ENCODE assay signal across 8 mouse cellular contexts in genomic region chr11:106677910-106678591, GRCm38 (mm10).
A peak's percentile ranks its signal among the peaks of the same experiment; 100 is the strongest.
DNase-seq lines count a peak whose midpoint lies in the region; TF ChIP-seq lines count a peak whose summit lies in the region.

No protein-coding gene starts in this region.

- intact Hi-C loops in heart, postnatal 14 days (cut with DNase I), result loop anchor here (2.0 kb wide), 1 partner anchor 61 kb away; no protein-coding TSS in a partner anchor

- no peaks in the 10 kb centered on the region for H3K27me3 ChIP-seq in MEL (ENCODE audit: control insufficient read depth in 1 of 2, insufficient read depth in 2 of 2, low read length in 2 of 2)

- no peak for DNase-seq in MEL (ENCODE audit: low read depth, low spot score)
- peak; percentile 93 for DNase-seq in adrenal gland, postnatal 14 days
- peak; percentile 71 to 74 for DNase-seq in frontal cortex, postnatal 10 days (ENCODE audit: low spot score in 2 of 2)
- peak; percentile 90 to 96 for DNase-seq in heart, postnatal 14 days
- peak; percentile 33 to 75 for DNase-seq in left cerebral cortex, adult 9 months (ENCODE audit: low spot score in 2 of 2)
- DNase-seq in right cerebral cortex, postnatal 14 days, result peak; percentile 76
- DNase-seq in embryo, embryonic 10.5 days (ENCODE audit: low spot score), result no peak
- DNase-seq in c-Kit-positive CD71-positive TER-119-positive erythroid progenitor cells, embryonic 14.5 days (ENCODE audit: low spot score), result no peak

- H3K4me3 ChIP-seq in MEL (ENCODE audit: control insufficient read depth in 1 of 2, insufficient read depth in 1 of 2, low read depth in 2 of 2, low read length in 2 of 2), result no peak overlapping the region

- no peaks in the 10 kb centered on the region for H3K79me2 ChIP-seq in MEL (ENCODE audit: control insufficient read depth, insufficient read depth, low read length, poor library complexity)

- H3K36me3 ChIP-seq in MEL (ENCODE audit: control insufficient read depth in 1 of 2, insufficient read depth in 2 of 2, low read length in 2 of 2), result peaks cover 0 to 16% of the 10 kb centered on the region in 2 experiments; a peak in 2 of 4 replicates

- no peak for TF ChIP-seq RAD21 in MEL (IDR thresholded peaks at IDR 0.05; ENCODE audit: low read depth, low read length)

- H3K9ac ChIP-seq in MEL (ENCODE audit: control insufficient read depth, low read depth, low read length, poor library complexity, severe bottlenecking), result no peak overlapping the region

- H3K27ac ChIP-seq in MEL (ENCODE audit: control insufficient read depth, low read depth, low read length), result no peak overlapping the region

- no peak for TF ChIP-seq EP300 in MEL (IDR thresholded peaks at IDR 0.05; ENCODE audit: low read depth in 1 of 2, low read length in 2 of 2)

- TF ChIP-seq CTCF in MEL (IDR thresholded peaks at IDR 0.05 in 2 of 3, conservative IDR thresholded peaks at IDR 0.05 in 1 of 3; ENCODE audit: control insufficient read depth in 1 of 3, insufficient read depth in 1 of 3, low read depth in 2 of 3, low read length in 3 of 3, poor library complexity in 1 of 3, severe bottlenecking in 1 of 3), result no peak

- no peak for TF ChIP-seq POLR2A in MEL (IDR thresholded peaks at IDR 0.05; ENCODE audit: control insufficient read depth in 1 of 2, insufficient read depth in 1 of 2, low read depth in 1 of 2, low read length in 2 of 2, poor library complexity in 1 of 2)

- peaks cover 4 to 32% of the 10 kb centered on the region in 2 experiments; a peak in 3 of 4 replicates for H3K4me1 ChIP-seq in MEL (ENCODE audit: control insufficient read depth in 1 of 2, insufficient read depth in 2 of 2, low read length in 2 of 2)

- H3K9me3 ChIP-seq in MEL (replicated peaks; ENCODE audit: insufficient read depth, low read length), result no peaks in the 10 kb centered on the region

TF ChIP-seq in MEL, 35 proteins besides CTCF, POLR2A, EP300 and RAD21:
- TF ChIP-seq TBP (IDR thresholded peaks at IDR 0.05; ENCODE audit: low read depth, low read length) (no peak), ZKSCAN1 (IDR thresholded peaks at IDR 0.05; ENCODE audit: low read depth, low read length) (peak; percentile 68; the same call in 1 of the 2 replicates)

Comparison
In these comparisons a context has a peak if more than half of its experiments do, and no peak if none do; other contexts are left out.
1. DNase-seq: peak in adrenal gland, postnatal 14 days (single experiment), frontal cortex, postnatal 10 days (2 of 2), heart, postnatal 14 days (2 of 2), left cerebral cortex, adult 9 months (2 of 2) and right cerebral cortex, postnatal 14 days (single experiment); none in MEL (single experiment), embryo, embryonic 10.5 days (single experiment) and c-Kit-positive CD71-positive TER-119-positive erythroid progenitor cells, embryonic 14.5 days (single experiment).